Mouse (Mus musculus) liver, postnatal 0 days (tissue): Measurements from ENCODE around the gene Rad51b.

ENCODE experiments used
- CTCF ChIP-seq: sonication (generic); IDR thresholded peaks from 2 replicates; pipeline ENCODE4 v1.5.1; 2016; ENCODE audit warnings: antibody characterized with exemption, low read depth
- EP300 ChIP-seq: IDR thresholded peaks from 2 replicates; pipeline ENCODE4 v1.6.1; 2016; ENCODE audit warnings: antibody characterized with exemption, low read depth, mild to moderate bottlenecking

GRCm38 (mm10) chr12:79435474-79435873 lies 138.4 kb downstream of the Rad51b start:
- TF ChIP-seq CTCF = no peak
- 0 out of 2 replicates have a peak, but pooled peaks have one; percentile 26 for TF ChIP-seq EP300
